Mouse (Mus musculus): ENCODE measurements around the gene Lipc.

Lipc gene

DNA sequence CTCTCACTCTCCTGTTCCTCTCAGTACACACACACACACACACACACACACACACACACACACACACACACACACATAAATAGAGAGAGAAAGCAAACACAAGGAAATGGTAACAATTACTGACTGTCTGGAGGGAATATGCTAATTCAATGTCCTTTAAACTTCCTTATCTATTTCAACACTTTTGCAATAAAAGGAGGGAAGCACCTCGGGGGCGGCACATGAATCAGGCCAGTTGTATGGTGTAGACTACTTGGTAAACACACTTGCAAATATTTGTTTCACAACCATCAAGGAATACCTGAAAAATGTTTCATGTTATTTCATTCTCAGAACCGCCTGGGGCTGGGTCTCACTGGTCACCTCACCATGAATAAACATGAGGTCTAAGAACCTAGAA lies 30.9 kb downstream of the Lipc start:
- Histone ChIP-seq H3K4me1 (replicated peaks; ENCODE audit: low read depth, low read length) (no peaks in the 10 kb centered on the region), H3K36me3 (ENCODE audit: insufficient read depth, low read length) (no peaks in the 10 kb centered on the region), H3K4me3 (replicated peaks; ENCODE audit: low read length) (no peak overlapping the region), H3K27me3 (ENCODE audit: insufficient read depth, low read length) (no peaks in the 10 kb centered on the region; the same call in 1 of the 2 replicates), H3K9me3 (ENCODE audit: low read length) (no peaks in the 10 kb centered on the region)
- TF ChIP-seq NANOG (IDR thresholded peaks at IDR 0.05; ENCODE audit: borderline replicate concordance, low read length) (no peak), CTCF (conservative IDR thresholded peaks at IDR 0.05; ENCODE audit: low read length) (no peak), POU5F1 (IDR thresholded peaks at IDR 0.05; ENCODE audit: borderline replicate concordance, low read length) (no peak)

DNA sequence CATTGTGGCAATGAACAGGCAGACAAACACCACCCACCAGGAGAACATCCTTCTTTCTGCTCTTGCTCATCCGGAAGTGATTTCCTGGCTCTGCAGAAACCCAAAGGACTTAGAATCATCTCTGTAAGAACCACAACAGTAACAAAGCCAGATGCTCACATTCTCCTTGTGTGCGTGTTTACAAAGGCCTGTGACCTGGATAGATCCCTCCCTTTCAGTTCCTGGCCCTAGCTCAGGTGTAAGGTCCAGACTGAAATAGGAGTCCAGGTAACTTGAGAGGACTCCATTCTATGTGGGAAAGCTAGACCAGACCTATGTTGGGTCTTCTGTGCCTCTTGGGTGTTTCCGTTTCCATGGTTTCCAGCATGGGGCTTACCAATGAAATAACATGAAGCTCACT lies 32.8 kb downstream of the Lipc start:
- no peak for TF ChIP-seq CTCF (conservative IDR thresholded peaks at IDR 0.05; ENCODE audit: low read length)
- TF ChIP-seq POU5F1 (IDR thresholded peaks at IDR 0.05; ENCODE audit: borderline replicate concordance, low read length) = no peak
- TF ChIP-seq NANOG (IDR thresholded peaks at IDR 0.05; ENCODE audit: borderline replicate concordance, low read length) = no peak
- Histone ChIP-seq H3K4me3 (replicated peaks; ENCODE audit: low read length) (no peak overlapping the region), H3K27me3 (ENCODE audit: insufficient read depth, low read length) (no peaks in the 10 kb centered on the region; the same call in 1 of the 2 replicates), H3K9me3 (ENCODE audit: low read length) (no peaks in the 10 kb centered on the region), H3K4me1 (replicated peaks; ENCODE audit: low read depth, low read length) (no peaks in the 10 kb centered on the region), H3K36me3 (ENCODE audit: insufficient read depth, low read length) (no peaks in the 10 kb centered on the region)

DNA sequence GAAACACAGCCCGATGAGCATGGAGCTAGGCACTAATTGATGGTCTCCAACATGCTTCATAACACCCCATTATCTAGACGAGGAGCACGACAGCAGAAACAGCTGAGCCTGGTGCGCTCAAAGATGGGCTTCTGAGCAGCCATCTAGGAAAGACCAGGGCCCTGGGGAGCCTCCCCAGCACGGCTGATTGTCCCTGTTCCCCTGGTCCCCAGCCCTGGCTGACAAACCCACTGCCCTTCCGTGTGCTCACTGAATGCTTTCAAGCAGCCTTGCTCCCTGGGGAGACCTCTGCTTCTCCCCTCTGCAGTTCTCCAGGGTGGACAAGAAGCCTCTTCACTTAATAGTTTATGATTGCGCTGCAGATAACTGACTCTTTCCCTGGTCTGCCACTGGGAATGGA lies 35.5 kb downstream of the Lipc start:
- Histone ChIP-seq H3K9me3 (ENCODE audit: low read length) (no peaks in the 10 kb centered on the region), H3K36me3 (ENCODE audit: insufficient read depth, low read length) (no peaks in the 10 kb centered on the region), H3K27me3 (ENCODE audit: insufficient read depth, low read length) (peaks cover 3% of the 10 kb centered on the region; the same call in 1 of the 2 replicates), H3K4me3 (replicated peaks; ENCODE audit: low read length) (no peak overlapping the region), H3K4me1 (replicated peaks; ENCODE audit: low read depth, low read length) (no peaks in the 10 kb centered on the region)
- TF ChIP-seq POU5F1 (IDR thresholded peaks at IDR 0.05; ENCODE audit: borderline replicate concordance, low read length) = no peak

DNA sequence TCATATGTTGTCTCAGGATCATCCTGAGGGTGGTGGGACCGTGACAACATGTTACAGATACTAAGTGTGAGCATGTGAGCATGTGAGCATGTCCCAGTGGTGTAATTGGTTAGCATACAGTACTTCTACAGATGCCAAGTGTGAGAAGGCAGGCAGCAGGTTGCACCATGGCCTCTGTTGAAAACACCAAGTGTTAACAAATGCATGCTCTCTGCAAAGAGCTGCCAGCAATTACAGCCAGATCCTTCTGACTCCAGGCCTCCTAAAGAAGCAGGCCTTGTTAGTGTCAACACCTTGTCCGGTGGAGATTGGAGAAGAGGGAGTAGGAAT lies 36.7 kb downstream of the Lipc start:
- Histone ChIP-seq H3K4me3 (replicated peaks; ENCODE audit: low read length) (no peak overlapping the region), H3K9me3 (ENCODE audit: low read length) (no peaks in the 10 kb centered on the region), H3K4me1 (replicated peaks; ENCODE audit: low read depth, low read length) (peaks cover 5% of the 10 kb centered on the region; the same call in 1 of the 2 replicates), H3K27me3 (ENCODE audit: insufficient read depth, low read length) (peaks cover 9% of the 10 kb centered on the region), H3K36me3 (ENCODE audit: insufficient read depth, low read length) (no peaks in the 10 kb centered on the region)
- TF ChIP-seq NANOG (IDR thresholded peaks at IDR 0.05; ENCODE audit: borderline replicate concordance, low read length) = no peak
- no peak for TF ChIP-seq CTCF (conservative IDR thresholded peaks at IDR 0.05; ENCODE audit: low read length)
- TF ChIP-seq POU5F1 (IDR thresholded peaks at IDR 0.05; ENCODE audit: borderline replicate concordance, low read length) = no peak

DNA sequence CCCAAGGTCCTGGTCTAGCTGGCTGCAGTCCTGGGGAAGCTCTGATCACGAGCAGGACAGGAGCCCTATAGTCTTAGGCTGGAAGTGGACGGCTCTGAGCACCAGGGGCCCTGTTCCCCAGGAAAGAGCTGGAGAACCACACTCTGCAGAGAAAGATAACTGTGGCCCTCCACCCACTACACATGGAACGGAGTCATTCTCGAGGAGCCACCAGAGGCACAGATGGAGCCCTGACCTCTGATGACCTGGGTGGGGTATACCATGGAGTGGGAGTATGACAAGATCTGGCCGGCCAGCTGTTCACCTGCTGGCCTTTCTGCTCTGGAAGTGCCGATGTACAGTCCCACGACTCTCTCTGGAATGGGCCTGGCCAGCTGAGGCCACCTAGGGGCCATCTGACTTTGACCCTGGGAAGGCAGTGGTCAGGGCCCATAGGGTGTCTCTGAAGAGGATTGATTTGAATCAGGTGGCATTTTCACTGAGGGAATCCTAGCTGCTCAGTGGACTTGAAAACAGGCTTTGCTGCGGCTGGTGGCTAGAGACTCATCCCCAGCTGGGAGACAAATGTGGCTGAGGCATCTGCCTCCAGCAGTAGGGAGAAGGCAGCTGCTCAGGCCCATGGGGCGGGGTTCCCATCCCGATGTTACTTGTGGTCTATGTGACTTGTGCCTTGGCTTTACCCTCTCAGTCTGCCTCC lies 37.2 kb downstream of the Lipc start:
- no peaks in the 10 kb centered on the region for H3K9me3 ChIP-seq (ENCODE audit: low read length)
- TF ChIP-seq POU5F1 (IDR thresholded peaks at IDR 0.05; ENCODE audit: borderline replicate concordance, low read length) = no peak
- no peak for TF ChIP-seq NANOG (IDR thresholded peaks at IDR 0.05; ENCODE audit: borderline replicate concordance, low read length)
- TF ChIP-seq CTCF (conservative IDR thresholded peaks at IDR 0.05; ENCODE audit: low read length) = no peak
- H3K4me3 ChIP-seq (replicated peaks; ENCODE audit: low read length) = no peak overlapping the region
- peaks cover 5% of the 10 kb centered on the region; the same call in 1 of the 2 replicates for H3K4me1 ChIP-seq (replicated peaks; ENCODE audit: low read depth, low read length)
- no peaks in the 10 kb centered on the region for H3K36me3 ChIP-seq (ENCODE audit: insufficient read depth, low read length)
- H3K27me3 ChIP-seq (ENCODE audit: insufficient read depth, low read length) = peaks cover 9% of the 10 kb centered on the region

DNA sequence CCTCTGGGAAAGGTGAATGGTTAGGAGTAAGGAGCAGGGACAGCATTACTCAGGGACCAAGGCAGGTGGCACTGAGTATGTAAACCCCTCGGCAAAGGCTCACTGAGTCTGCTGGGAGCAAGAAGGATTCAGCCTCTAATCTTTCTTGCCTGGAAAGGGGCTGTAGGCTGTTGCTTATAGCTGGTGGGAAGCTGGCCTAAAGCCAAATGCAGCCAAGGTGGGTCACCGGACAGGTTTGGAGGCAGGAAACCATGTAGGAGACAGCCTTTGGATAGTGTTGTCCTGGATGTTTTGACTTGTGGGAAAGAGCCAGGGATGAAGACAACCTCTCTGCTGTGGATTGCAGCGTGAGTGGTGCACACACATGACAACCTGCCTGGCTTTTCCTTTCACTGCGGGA lies 40.9 kb downstream of the Lipc start:
- Histone ChIP-seq H3K9me3 (ENCODE audit: low read length) (no peaks in the 10 kb centered on the region), H3K4me1 (replicated peaks; ENCODE audit: low read depth, low read length) (peaks cover 5% of the 10 kb centered on the region; the same call in 1 of the 2 replicates)

DNA sequence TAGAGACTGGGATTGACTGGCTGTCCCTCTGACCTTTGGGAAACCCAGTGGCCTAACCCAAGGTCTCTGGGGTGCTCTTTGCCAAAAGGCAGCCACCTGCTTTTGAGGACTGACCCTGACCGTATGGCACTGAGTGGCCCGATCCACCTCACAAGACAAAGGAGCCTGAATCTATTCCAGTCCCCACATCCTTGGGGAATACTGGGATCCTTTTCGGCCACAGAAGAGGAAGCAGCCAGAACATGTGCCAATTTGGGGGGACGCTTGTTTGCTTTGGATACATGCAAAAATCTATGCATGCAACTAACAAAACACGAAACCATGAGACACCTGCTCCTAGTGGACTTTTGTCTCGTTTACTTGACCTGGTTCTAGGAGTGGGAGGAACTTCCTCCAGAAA lies 41.7 kb downstream of the Lipc start:
- Histone ChIP-seq H3K36me3 (ENCODE audit: insufficient read depth, low read length) (no peaks in the 10 kb centered on the region), H3K4me1 (replicated peaks; ENCODE audit: low read depth, low read length) (peaks cover 5% of the 10 kb centered on the region; the same call in 1 of the 2 replicates), H3K9me3 (ENCODE audit: low read length) (no peaks in the 10 kb centered on the region), H3K4me3 (replicated peaks; ENCODE audit: low read length) (no peak overlapping the region), H3K27me3 (ENCODE audit: insufficient read depth, low read length) (peaks cover 9% of the 10 kb centered on the region; the same call in 1 of the 2 replicates)
- TF ChIP-seq POU5F1 (IDR thresholded peaks at IDR 0.05; ENCODE audit: borderline replicate concordance, low read length) = no peak
- no peak for TF ChIP-seq NANOG (IDR thresholded peaks at IDR 0.05; ENCODE audit: borderline replicate concordance, low read length)
- no peak for TF ChIP-seq CTCF (conservative IDR thresholded peaks at IDR 0.05; ENCODE audit: low read length)

More for the DNA sequence above, 40.9 kb downstream of the Lipc start:
- peaks cover 9% of the 10 kb centered on the region; the same call in 1 of the 2 replicates for H3K27me3 ChIP-seq (ENCODE audit: insufficient read depth, low read length)
- TF ChIP-seq CTCF (conservative IDR thresholded peaks at IDR 0.05; ENCODE audit: low read length) = no peak
- TF ChIP-seq POU5F1 (IDR thresholded peaks at IDR 0.05; ENCODE audit: borderline replicate concordance, low read length) = no peak
- no peak for TF ChIP-seq NANOG (IDR thresholded peaks at IDR 0.05; ENCODE audit: borderline replicate concordance, low read length)
- H3K4me3 ChIP-seq (replicated peaks; ENCODE audit: low read length) = no peak overlapping the region
- H3K36me3 ChIP-seq (ENCODE audit: insufficient read depth, low read length) = no peaks in the 10 kb centered on the region

DNA sequence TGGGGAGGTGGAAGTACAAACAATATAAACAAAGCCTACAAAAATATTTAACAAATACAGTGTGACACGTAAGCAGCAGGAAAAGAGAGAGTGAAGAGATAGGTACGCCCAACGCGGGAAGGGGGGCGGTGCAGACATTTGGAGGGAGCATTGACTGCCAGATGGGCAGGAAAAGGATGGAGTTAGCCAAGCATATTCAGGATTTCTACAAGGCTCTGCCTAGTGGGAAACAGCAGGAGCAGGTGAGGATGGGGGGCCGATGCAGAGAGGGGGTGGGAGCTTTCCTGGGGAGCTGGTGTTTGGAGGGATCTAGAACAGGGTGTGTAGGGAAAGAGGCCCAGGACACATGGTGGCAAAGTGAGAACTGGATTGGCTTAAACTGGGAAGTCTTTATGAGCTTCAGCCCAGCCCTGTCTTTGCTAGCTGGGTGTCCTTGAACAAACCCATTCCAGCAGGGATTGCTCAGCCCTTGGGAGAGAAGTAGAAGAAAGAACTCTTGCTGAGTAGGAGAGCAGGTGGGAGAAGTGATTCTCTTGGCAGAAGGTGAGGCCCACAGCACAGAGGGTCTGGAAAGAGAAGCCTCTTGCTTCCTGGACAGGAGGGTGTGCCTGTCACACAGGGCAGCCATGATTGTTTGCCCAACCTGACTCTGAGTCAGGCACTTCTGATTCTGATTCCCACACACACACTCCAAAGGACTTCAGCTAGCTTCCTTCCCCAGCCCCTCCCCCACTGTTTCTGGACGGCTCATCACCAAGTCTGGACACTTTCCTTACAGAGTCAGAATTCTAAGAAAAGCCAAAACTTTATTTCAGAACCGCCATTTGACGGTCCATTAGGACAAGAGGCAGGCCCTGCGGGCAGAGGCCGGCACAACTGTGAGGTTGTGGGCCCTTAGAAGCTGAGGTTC lies 49.0 kb downstream of the Lipc start:
- H3K9me3 ChIP-seq (ENCODE audit: low read length) = no peaks in the 10 kb centered on the region
- H3K4me1 ChIP-seq (replicated peaks; ENCODE audit: low read depth, low read length) = peaks cover 4% of the 10 kb centered on the region; the same call in 1 of the 2 replicates
- TF ChIP-seq CTCF (conservative IDR thresholded peaks at IDR 0.05; ENCODE audit: low read length) = no peak
- no peak for TF ChIP-seq NANOG (IDR thresholded peaks at IDR 0.05; ENCODE audit: borderline replicate concordance, low read length)
- TF ChIP-seq POU5F1 (IDR thresholded peaks at IDR 0.05; ENCODE audit: borderline replicate concordance, low read length) = no peak
- H3K36me3 ChIP-seq (ENCODE audit: insufficient read depth, low read length) = no peaks in the 10 kb centered on the region
- H3K27me3 ChIP-seq (ENCODE audit: insufficient read depth, low read length) = 0 out of 2 replicates have a peak, but pooled peaks cover 5% of the 10 kb centered on the region
- H3K4me3 ChIP-seq (replicated peaks; ENCODE audit: low read length) = no peak overlapping the region

Measured in E14TG2a.4 (cell line).